Mouse (Mus musculus): ENCODE measurements around the gene Pofut1.

The Pofut1 gene

GRCm38 (mm10) chr2:153290938-153291928 lies 49.9 kb downstream of the Pofut1 start, which contains the start of gene Kif3b:
Gene Kif3b, plus strand, starts transcription at chr2:153291413.
- peak; percentile 88 for DNase-seq (ENCODE audit: low spot score in 2 of 2)

GRCm38 (mm10) chr2:153292305-153292861 lies 51.0 kb downstream of the Pofut1 start:
- DNase-seq (ENCODE audit: low spot score in 2 of 2), result no peak

GRCm38 (mm10) chr2:153295196-153295595 lies 53.9 kb downstream of the Pofut1 start:
- DNase-seq (ENCODE audit: low spot score in 2 of 2), result no peak

- DNase-seq (ENCODE audit: low spot score in 2 of 2), result no peak
These were observed 56.4 kb downstream of the Pofut1 start for GRCm38 (mm10) chr2:153297771-153298170.

GRCm38 (mm10) chr2:153298460-153298859 lies 57.1 kb downstream of the Pofut1 start:
- DNase-seq (ENCODE audit: low spot score in 2 of 2), result no peak

- DNase-seq (ENCODE audit: low spot score in 2 of 2), result no peak
These were observed 57.5 kb downstream of the Pofut1 start for GRCm38 (mm10) chr2:153298863-153299262.

GRCm38 (mm10) chr2:153301123-153301522 lies 59.8 kb downstream of the Pofut1 start:
- DNase-seq (ENCODE audit: low spot score in 2 of 2), result no peak

- no peak for DNase-seq (ENCODE audit: low spot score in 2 of 2)
These were observed 63.9 kb downstream of the Pofut1 start for GRCm38 (mm10) chr2:153305240-153305639.

- no peak for DNase-seq (ENCODE audit: low spot score in 2 of 2)
These were observed 67.3 kb downstream of the Pofut1 start for GRCm38 (mm10) chr2:153308586-153308985.

GRCm38 (mm10) chr2:153309106-153309505 lies 67.8 kb downstream of the Pofut1 start:
- no peak for DNase-seq (ENCODE audit: low spot score in 2 of 2)

- no peak for DNase-seq (ENCODE audit: low spot score in 2 of 2)
These were observed 68.9 kb downstream of the Pofut1 start for GRCm38 (mm10) chr2:153310228-153310627.

GRCm38 (mm10) chr2:153312884-153313283 lies 71.6 kb downstream of the Pofut1 start:
- no peak for DNase-seq (ENCODE audit: low spot score in 2 of 2)

- no peak for DNase-seq (ENCODE audit: low spot score in 2 of 2)
These were observed 77.1 kb downstream of the Pofut1 start for GRCm38 (mm10) chr2:153318408-153318807.

- no peak for DNase-seq (ENCODE audit: low spot score in 2 of 2)
These were observed 77.8 kb downstream of the Pofut1 start for GRCm38 (mm10) chr2:153319036-153319643.

Data from thymus, postnatal 10 days (tissue).